Mouse (Mus musculus) adrenal gland, adult (tissue): ENCODE measurements at regions not wholly inside any gene's neighbourhood (a gene's known extent, or its start where the extent isn't known, plus 50 kb on each side); places are given as distances from the start of the nearest gene placed in this dataset.

Experiments used
- DNase-seq, 2 experiments: peaks; one replicate each; pipeline ENCODE4 v3.0.0; 2022 to 2023; ENCODE audit warnings: low spot score in 1 of 2; ENCODE audit not compliant: inconsistent age in 2 of 2

DNA sequence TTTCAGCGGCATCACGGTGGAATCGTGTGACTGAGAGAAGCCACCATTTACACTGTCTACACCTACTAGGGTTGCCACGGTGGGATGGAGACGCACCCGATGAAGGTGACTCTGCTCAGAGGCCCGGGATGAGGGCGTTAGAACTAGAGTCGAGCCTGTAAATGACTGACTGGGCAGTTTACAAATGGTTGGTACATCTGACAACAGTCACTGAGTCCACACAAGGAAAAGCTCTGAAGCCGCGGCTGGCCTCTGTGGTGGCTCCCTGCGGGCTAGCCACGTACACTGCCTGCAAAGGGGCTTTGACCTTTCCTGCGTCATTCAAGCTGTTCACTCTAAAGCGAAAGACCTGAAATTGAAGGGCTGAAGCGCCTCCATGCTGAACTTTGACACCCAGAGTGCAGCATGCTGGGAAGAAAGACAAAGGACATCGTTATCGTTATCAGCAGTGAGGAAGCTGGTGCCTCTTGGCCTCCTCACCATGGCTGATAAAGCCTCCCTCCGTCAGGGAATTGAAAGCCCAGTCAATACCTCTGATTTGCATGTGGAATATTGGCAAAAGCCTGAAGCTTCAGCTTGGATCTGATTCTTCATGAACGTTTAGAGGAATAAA is 462.1 kb upstream of the Arglu1 start:
- no peak for DNase-seq

DNA sequence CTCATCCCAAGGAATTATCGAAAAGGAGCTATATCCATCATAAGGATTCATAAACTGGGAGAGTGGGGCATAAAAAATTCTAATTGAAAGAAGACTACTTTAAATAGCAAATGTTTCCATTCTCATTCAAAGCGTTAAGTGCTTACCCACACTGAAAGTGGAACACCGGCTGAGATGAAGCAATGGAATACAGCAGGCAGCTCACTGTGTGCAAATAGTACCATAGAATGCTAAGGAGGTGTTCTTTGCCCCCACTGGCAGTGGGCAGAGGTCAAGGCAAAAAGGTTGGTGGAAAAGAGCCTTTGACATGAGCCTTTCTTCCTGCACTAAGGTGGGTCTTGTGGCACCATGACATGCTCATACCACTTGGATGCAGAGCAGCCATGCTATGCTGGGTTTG is 454.0 kb upstream of the Arglu1 start:
- no peak for DNase-seq

DNA sequence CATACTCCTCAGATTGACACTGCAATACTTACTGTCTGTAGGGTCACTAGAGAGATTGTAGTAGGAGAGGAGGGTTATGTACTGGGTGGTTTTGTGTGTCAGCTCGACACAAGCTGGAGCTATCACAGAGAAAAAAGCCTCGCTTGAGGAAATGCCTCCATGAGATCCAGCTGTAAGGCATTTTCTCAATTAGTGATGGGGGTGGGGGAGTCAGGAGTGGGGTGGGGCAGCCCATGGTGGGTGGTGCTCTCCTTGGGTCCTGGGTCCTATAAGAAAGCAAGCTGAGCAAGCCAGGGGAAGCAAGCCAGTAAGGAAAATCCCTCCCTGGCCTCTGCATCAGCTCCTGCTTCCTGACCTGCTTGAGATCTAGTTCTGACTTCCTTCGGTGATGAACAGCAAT is 449.5 kb upstream of the Arglu1 start:
- no peak for DNase-seq

DNA sequence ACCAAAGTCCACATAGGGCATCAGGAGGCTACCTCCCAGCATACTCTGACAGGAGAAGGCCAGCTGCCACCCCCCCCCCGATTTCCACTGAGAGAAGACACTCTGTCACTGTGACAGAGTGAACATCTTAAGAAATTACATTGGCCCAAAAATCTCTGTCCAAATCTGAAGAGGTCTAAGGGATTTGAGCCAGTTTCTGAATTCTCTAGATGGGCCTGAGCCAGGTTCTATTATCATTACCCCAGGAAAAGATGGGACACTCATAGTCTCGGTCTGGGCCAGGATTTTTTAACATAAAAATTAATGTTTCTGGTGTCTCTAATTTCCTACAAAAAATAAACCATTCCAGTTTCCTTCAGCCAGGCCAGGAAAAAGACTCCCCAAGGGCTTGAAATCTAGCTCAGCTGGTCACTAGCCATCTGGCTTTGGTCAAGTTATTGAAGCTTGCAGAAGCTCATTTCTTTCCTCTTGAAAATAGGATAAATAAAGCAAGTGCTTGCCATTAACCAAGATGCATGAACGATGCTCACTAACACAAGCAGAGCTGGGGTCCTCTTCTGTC is 448.8 kb upstream of the Arglu1 start:
- DNase-seq, result no peak

DNA sequence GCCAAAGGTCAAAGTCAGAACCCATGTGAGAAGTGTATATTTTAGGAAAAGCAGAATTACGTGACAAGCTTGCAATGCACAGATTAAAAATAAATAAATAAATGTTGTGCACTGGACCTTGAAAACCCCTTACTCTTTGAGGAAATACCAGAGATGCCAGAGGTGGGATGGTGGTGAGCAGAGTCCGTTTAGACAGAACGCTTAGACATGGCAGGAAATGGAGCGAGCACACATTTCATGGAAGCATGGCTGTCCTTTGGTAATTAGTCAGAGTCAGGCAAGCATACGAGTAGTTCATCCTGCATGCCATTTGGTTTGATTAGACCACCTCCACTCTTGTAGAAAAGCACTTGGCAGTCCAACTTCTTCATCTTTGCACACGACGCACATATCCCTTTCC is 443.4 kb upstream of the Arglu1 start:
- no peak for DNase-seq

DNA sequence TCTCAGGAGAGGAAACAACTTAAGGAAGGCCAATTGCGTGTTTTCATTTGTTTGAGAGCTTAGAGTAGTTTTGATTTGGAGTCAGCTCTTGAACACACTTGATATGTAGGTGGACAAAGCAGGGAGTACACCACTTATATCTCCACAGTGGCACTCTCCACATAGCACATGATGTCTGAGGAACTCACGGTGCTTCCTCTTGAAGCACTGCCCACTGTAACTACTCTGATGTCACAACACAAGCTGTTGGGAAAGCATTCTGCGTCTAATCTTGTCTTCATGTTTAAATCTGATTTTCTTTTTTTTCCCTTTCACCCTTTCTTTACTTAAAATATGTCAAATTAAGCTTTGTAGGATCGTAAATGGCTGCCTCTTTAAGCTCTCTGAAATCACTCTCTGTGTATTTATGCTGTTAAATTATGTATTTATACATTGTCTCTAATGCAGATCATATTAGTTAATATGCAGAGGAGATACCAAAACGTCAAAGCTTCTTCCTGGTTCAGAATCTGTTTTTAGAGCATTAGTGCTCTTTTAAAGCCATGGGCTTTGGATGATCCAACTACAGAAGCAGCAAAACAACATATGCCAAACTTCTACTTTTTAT is 442.4 kb upstream of the Arglu1 start:
- DNase-seq, result no peak

DNA sequence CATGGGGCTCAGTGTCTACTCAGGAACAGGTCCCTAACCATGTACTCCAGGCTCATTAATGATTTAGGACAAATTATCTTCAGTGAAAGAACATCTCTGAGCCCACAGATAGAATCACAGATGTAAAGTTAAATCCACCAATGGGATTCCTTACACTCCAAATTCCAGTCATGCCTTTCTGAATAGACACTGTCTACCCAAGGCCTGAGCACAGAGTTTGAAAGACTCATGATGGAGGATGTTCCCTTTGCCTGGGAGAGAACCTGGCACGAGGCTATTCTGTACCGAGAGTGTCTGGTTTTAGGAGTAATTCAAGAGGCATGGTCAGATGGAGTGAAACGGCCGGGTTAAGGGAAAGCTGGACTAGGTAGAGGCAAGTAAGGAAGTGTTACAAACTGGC is 440.9 kb upstream of the Arglu1 start:
- DNase-seq, result no peak

DNA sequence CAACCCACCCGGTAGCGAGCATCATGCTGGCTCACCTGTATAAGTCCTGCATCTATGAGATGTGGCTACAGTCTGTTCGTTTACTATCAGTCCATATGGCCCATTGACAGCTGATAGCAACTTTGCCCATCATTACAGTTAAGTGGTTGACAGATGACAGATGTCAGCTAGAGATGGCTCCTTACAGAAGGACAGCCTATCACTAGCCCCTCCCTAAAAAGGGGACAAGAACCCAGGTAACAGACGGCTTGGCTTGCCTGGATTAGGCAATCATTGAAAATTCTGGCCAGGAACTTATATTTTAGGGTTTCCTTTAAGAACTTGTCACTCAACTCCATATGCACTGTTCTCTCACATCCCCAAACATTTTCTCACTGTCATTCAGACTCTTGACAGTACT is 434.2 kb upstream of the Arglu1 start:
- DNase-seq, result no peak

DNA sequence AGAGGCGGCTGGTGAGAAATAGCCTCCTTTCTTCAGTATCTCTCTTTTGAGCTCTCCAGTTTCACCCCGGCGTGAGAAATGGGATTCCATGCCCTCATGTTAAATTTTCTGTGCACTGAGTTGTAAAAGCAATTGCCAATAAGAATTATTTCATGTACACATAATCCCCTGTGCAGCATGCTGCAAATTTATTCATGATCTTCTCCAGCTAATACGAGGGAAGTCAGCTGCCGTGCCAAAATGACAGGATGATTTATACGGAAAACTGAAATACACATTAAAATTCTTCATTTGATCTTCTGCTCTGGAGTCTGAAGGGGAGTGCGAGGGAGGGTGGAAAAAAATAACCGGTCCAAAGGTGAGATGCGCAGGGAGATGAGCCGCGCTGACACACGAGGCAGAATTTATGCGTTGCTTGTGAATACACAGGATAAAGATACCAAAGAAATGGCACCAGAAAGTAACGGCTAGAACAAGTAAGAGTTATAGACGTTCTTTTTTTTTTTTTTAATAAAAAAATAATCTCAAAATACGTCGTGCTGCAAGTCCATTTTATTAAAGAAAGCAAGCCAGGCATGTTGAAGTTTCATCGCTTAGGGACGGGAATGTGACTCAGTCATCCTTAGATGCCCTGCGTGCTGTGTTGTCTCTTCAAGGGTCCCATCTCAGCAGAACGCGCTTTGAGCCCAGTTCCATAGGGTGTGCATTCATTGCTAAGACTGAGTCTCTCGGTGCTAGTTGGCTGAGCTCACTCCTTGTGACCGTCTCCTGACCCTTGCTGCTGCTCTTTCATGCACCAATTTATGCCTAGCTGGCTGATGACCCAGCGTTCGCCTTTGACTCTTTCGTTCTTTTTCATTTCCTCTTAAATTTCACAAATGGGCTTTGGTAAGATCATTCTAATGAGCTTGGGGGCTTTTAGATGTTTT is 427.8 kb upstream of the Arglu1 start:
- DNase-seq, result no peak

DNA sequence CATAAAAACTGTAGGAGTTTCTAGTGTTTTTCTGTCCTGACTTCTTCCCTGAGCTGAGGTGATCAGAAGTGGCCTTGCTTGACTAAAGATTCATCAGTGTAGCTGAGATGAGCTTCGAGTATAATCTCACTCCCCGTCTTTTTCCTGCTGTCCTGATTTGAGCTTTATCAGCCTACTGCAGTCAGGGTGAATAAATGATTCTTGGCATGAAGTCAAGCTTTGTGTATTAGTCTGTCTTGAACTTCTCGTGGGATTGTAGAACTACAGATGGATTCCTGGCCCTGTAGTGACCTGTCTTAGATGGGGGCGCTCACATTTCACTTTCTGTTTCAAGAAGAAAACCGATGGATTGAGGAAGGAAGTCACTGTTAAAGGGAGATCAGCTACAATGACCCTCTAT is 405.7 kb upstream of the Arglu1 start:
- peak; percentile 13 to 59 for DNase-seq

DNA sequence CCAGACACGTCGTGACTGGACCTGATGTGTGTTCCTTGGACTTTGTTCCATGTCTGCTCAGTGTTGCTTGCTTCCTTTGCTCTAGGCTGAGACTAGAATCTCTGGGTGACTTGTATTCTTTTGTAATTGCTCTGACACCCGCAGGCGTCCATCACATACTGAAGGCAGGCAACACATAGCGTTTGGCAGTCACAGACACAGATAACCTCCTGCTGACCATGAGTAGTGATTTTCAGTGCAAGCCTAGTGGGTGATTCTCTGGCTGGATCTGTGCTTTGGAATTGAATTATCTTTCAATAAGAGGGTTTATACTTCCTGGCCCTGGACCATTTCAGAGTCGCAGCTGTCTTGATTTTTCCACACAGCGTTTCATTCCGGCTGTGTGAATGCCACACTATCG is 403.7 kb upstream of the Arglu1 start:
- DNase-seq, result peak in 1 of 2 experiments; percentile 44

DNA sequence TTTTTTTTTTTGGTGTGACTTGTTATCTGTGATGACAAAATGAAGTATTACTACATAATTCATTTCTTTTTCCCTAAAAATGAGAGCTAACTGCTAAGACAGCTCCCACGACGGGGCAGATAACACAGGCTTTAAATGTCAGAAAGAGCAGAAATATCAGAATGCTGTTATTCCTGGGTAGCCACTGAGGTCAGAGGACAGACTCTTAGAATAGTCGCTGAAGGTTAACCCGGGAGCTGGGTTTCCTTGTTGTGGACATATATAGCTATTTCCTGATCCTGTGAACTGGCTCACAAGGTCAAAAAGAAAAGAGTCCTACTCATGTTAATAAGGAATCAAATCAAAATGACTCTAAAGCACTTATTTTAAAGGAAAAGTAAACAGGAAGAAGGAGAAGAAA is 403.0 kb upstream of the Arglu1 start:
- peak in 1 of 2 experiments; percentile 55 for DNase-seq

DNA sequence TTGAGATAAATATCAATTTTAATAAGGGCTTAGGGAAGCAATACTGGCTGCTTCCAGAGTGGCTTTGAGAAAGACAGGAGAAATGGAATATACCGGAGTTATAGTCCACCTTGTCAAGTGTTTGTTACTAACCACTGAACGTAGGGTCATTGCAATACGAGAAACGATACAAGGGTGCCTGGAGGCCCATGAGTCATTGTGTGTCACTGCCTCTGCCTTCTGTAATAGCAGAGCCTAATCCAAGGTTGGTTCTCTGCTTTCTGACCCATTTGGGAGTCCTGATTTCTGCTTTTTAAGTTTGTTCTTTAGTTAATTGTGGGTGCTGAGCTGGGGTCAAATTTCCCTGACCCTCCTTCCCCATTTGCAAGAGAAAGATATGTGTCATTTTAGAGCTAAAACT is 382.4 kb upstream of the Arglu1 start:
- DNase-seq, result peak; percentile 31 to 70

DNA sequence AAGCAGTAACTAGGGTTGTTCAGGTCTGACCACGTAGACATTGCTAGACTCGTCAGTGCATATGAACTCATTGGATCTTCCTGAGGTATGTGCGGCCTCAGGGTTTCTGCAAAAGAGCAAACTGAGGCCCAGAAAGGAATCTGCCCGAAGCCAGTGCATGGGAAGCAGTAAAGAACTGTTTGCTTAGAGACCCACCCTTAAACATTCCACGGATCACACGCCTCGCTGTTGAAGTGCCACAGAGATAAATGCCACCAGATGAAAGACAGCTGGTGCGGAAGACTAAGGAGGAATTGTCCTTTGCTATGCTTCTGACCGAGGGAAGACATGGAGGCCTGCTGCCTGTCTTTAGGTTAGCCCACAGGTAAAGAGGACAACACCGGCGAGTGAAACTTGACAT is 382.0 kb upstream of the Arglu1 start:
- no peak for DNase-seq

DNA sequence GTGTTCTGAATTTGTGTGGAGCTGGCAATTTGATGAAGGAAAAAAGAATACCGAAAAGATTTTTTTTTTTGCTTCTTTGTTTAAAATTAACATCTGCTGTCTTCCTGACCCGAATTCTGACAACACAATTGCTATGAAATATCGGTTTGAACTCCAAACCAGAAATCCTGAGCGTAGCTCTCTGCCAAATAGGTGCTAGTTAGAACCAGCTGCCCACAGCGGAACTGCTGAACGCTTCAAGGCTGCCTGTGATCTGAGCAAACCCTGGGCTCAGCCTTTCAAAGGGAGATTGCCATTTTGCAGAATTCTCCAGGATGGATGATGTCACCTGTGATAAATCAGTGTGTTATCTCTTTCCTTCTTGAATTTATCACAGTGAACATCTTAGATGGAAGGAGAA is 380.6 kb upstream of the Arglu1 start:
- DNase-seq, result peak; percentile 44 to 67

DNA sequence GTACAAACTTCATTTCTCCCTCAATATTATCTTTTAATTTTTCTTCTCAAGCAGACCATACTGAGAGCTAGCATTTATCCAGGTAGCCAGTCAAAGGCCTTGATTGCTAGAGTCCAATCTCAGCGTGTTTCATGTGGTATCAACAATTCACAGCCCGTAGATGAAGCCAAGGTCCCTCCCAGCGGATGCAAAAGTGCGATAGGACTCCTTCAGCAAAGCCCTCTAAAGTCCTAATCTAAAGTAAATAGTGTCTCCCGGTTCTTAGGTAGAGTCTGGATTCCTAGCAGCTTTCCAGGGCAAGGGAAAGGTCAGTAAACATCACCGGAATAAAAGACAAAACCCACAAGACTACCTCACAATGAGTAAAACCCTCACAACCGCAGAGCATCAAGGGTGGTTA is 379.5 kb upstream of the Arglu1 start:
- DNase-seq, result no peak

DNA sequence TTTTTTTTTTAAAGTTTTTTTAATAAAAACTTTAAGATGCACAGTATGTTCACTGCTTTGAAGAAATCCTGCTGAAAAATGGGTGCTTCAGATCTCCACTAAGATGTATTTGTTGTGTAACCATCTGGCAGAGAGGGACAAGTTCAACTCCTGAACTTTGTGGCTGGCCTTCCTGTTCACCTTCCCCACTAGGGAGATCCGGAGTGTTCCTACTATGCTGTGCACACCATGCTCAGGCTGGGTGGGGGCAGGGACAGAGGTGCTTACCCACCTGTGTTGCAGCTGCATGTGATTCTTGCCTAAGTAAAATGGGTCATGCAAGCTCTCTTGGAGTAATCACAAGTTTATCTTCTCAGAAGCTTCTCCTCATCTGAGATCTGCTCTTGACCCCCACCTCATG is 377.4 kb upstream of the Arglu1 start:
- DNase-seq, result peak in 1 of 2 experiments; percentile 5

DNA sequence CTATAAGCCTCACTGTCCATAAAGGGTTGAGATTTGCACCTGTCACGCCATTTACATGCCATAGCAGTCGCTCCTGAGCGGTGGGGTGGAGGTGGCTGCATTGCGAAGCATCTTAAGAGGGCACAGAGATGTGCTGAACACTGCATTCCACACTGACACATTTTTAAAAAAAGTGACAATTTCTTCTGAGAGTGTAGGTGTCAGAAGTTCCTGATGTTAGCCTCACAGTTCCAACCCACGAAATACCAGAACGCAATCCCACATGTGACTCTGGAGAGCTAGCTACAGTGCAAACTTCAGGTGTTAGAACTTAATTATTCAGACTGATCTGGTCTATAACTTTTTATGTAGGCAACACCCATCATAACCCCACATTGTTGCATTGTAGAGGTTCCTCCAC is 369.8 kb upstream of the Arglu1 start:
- DNase-seq, result no peak

DNA sequence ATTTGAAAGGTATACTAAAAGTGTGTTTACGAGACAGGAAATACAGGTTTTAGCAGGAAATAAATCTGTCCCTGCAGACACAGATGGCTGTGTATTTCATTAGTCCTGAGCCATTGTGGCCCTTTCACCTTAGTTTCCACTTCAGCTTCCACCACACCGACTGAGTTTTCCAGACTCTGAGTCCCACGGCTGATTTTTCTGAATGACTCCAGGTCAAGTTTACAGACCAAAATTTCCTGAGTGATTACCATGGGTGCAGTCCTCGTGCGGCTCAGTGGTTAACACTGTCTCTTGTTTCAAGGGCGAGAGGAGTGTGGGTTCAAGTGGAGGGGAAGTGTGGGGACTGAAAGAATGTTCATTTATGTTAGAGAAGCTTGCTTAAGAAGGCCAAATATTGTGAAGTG is 365.1 kb upstream of the Arglu1 start:
- DNase-seq, result no peak

DNA sequence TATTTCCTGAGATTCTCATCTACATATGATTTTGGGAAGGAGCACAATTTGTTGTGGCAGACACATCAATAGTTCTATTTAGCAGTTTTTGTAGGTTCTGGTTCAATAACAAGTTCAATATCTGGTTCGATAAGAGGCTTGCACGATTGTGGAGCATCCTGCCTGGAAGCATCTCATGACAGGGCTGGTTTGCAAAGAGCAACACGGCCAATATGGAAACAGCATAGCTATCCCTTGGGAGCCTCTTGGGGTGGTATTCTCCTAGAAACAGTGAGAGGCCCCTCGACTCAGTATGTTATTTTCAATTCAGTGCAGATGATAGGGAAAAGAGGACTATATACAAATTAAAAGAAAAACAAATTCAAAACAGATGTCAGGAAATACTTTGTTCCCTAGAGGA is 364.5 kb upstream of the Arglu1 start:
- no peak for DNase-seq

DNA sequence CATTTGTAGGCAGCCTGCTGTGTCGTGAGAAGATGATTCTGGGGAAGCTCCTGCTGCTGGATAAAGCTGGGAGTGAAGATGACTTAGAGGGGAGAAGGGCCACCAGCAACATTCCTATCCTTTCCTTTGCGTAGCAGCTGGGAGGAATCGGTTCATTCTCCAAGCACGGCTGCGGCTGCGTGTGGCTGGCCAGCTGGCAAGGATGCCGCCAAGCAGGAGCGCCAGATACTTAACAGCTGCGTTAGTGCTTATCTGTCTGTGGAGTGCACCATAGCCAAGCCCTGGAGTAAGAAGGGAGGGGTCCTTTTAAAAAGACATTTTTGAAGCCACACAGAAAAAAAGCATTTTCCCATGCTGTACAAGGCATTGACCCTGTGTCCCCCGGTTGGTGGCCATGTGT is 361.4 kb upstream of the Arglu1 start:
- no peak for DNase-seq
